Mouse (Mus musculus): ENCODE measurements around the gene Rbpjl. TPM values are rescaled to one million over a fixed set of nuclear protein-coding genes. Genes with fewer than 3 reads are reported as not detected.

Rbpjl gene
- polyA plus RNA-seq, 1 experiment from 2014 or later, result 0.49 TPM

- Histone ChIP-seq H3K27ac (ENCODE audit: low read length) (no peak overlapping the region), H3K27me3 (ENCODE audit: control insufficient read depth, insufficient read depth, low read length) (peaks cover 6% of the 10 kb centered on the region; the same call in 1 of the 2 replicates), H3K4me3 (ENCODE audit: low read length) (no peak overlapping the region), H3K36me3 (ENCODE audit: control insufficient read depth, insufficient read depth) (peaks cover 26% of the 10 kb centered on the region), H3K9me3 (replicated peaks; ENCODE audit: control insufficient read depth, low read length) (no peaks in the 10 kb centered on the region), H3K4me2 (ENCODE audit: low read depth, low read length) (no peak overlapping the region), H3K9ac (ENCODE audit: low read length) (no peak overlapping the region), H3K4me1 (ENCODE audit: control insufficient read depth, insufficient read depth, low read length) (peaks cover 23% of the 10 kb centered on the region)
- WGBS, result 15% methylated on average over 7 of the region's 7 CpGs
- ATAC-seq (replicated peaks; ENCODE audit: extremely low read depth, insufficient read depth, low FRiP score), result no peak
Measured at GRCm38 (mm10) chr2:164430697-164431096, 27.8 kb downstream of the Rbpjl start.

DNA sequence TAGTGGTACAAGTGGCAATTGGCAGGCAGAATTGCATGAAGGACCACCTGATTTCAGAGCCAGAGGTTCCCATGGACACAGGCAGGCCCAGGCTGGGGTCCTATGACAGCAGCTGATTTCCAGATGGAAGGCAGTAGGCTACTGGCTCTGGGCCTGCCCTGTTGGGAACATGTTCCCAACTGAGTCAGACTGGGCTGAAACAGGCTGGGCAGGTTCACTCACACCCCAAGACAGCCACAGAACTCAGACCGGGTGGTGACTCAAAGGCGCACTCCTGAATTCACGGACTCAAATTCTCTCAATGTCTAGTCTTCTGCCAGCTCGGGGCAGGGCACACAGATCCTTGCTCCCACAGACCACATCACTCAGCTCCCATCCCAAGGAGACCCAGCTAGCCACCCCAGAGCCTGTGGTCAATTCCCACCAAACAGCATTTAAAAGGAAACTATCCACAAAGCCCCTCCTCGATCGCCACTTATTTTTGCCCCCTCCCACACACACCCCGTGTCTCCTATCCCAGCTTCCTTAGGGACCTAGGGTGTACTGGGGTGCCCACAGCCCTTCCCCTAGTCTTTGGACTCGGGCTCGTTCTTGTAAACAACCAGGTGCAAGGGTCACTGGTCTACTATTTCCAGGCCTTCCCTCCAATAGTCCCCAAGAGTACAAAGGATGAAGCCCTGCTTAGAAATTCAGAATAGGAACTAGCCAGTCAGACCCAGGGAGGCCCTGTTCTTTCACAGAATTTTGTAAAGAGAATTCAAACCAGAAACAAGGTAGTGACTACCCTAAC lies 28.9 kb downstream of the Rbpjl start:
- peak overlapping the region; percentile 25 for H3K9ac ChIP-seq (ENCODE audit: low read length)
- H3K9me3 ChIP-seq (replicated peaks; ENCODE audit: control insufficient read depth, low read length), result no peaks in the 10 kb centered on the region
- peaks cover 18% of the 10 kb centered on the region for H3K36me3 ChIP-seq (ENCODE audit: control insufficient read depth, insufficient read depth)
- peaks cover 35% of the 10 kb centered on the region for H3K4me1 ChIP-seq (ENCODE audit: control insufficient read depth, insufficient read depth, low read length)
- no peak overlapping the region for H3K4me3 ChIP-seq (ENCODE audit: low read length)
- peaks cover 3% of the 10 kb centered on the region; the same call in 1 of the 2 replicates for H3K27me3 ChIP-seq (ENCODE audit: control insufficient read depth, insufficient read depth, low read length)
- ATAC-seq (replicated peaks; ENCODE audit: extremely low read depth, insufficient read depth, low FRiP score), result no peak
- no peak overlapping the region for H3K4me2 ChIP-seq (ENCODE audit: low read depth, low read length)
- H3K27ac ChIP-seq (ENCODE audit: low read length), result peak overlapping the region; percentile 63; the same call in 1 of the 2 replicates
- 69% methylated on average over 9 of the region's 9 CpGs for WGBS

GRCm38 (mm10) chr2:164432541-164433191 lies 29.7 kb downstream of the Rbpjl start:
- H3K27ac ChIP-seq (ENCODE audit: low read length), result peak overlapping the region; percentile 63
- 21% methylated on average over 22 of the region's 22 CpGs for WGBS
- peak overlapping the region; percentile 53 for H3K4me2 ChIP-seq (ENCODE audit: low read depth, low read length)
- H3K9me3 ChIP-seq (replicated peaks; ENCODE audit: control insufficient read depth, low read length), result no peaks in the 10 kb centered on the region
- ATAC-seq (replicated peaks; ENCODE audit: extremely low read depth, insufficient read depth, low FRiP score), result peak; percentile 49
- peaks cover 38% of the 10 kb centered on the region for H3K4me1 ChIP-seq (ENCODE audit: control insufficient read depth, insufficient read depth, low read length)
- peaks cover 12% of the 10 kb centered on the region for H3K36me3 ChIP-seq (ENCODE audit: control insufficient read depth, insufficient read depth)
- H3K9ac ChIP-seq (ENCODE audit: low read length), result peak overlapping the region; percentile 57
- H3K4me3 ChIP-seq (ENCODE audit: low read length), result peak overlapping the region; percentile 17; the same call in 1 of the 2 replicates
- peaks cover 3% of the 10 kb centered on the region; the same call in 1 of the 2 replicates for H3K27me3 ChIP-seq (ENCODE audit: control insufficient read depth, insufficient read depth, low read length)

- H3K4me1 ChIP-seq (ENCODE audit: control insufficient read depth, insufficient read depth, low read length), result peaks cover 38% of the 10 kb centered on the region
- no peak for ATAC-seq (replicated peaks; ENCODE audit: extremely low read depth, insufficient read depth, low FRiP score)
- no peaks in the 10 kb centered on the region for H3K9me3 ChIP-seq (replicated peaks; ENCODE audit: control insufficient read depth, low read length)
- peak overlapping the region; percentile 63 for H3K27ac ChIP-seq (ENCODE audit: low read length)
- WGBS, result 69% methylated on average over 9 of the region's 9 CpGs
- H3K4me2 ChIP-seq (ENCODE audit: low read depth, low read length), result peak overlapping the region; percentile 53; the same call in 1 of the 2 replicates
- H3K36me3 ChIP-seq (ENCODE audit: control insufficient read depth, insufficient read depth), result peaks cover 9% of the 10 kb centered on the region
- H3K27me3 ChIP-seq (ENCODE audit: control insufficient read depth, insufficient read depth, low read length), result peaks cover under 1% of the 10 kb centered on the region; the same call in 1 of the 2 replicates
- H3K4me3 ChIP-seq (ENCODE audit: low read length), result no peak overlapping the region
- H3K9ac ChIP-seq (ENCODE audit: low read length), result peak overlapping the region; percentile 25; the same call in 1 of the 2 replicates
Measured at GRCm38 (mm10) chr2:164433278-164433895, 30.4 kb downstream of the Rbpjl start.

DNA sequence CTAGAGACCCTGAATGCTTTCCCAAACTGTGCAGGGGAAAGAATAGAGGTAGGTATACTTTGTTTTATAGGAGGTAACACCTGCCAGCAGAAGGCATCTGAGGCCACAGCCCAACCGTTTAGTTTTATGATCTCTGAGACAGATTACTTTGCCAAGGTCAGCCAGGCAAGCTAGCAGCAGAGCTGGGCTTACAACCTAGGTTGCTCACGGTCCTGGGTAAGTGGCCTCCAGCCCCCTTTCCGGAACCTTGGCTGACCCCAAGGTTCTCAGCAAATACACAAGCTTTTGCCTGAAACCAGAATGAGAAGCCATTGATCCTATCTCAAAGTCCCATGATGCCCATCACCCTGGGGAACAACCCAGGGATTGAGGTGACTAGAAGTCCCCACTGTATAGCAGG lies 31.7 kb downstream of the Rbpjl start:
- Histone ChIP-seq H3K4me1 (ENCODE audit: control insufficient read depth, insufficient read depth, low read length) (peaks cover 40% of the 10 kb centered on the region), H3K4me3 (ENCODE audit: low read length) (no peak overlapping the region), H3K9ac (ENCODE audit: low read length) (no peak overlapping the region), H3K27me3 (ENCODE audit: control insufficient read depth, insufficient read depth, low read length) (no peaks in the 10 kb centered on the region; the same call in 1 of the 2 replicates), H3K27ac (ENCODE audit: low read length) (no peak overlapping the region), H3K36me3 (ENCODE audit: control insufficient read depth, insufficient read depth) (no peaks in the 10 kb centered on the region), H3K9me3 (replicated peaks; ENCODE audit: control insufficient read depth, low read length) (no peaks in the 10 kb centered on the region), H3K4me2 (ENCODE audit: low read depth, low read length) (no peak overlapping the region)
- WGBS, result 64% methylated on average over 3 of the region's 3 CpGs
- no peak for ATAC-seq (replicated peaks; ENCODE audit: extremely low read depth, insufficient read depth, low FRiP score)

DNA sequence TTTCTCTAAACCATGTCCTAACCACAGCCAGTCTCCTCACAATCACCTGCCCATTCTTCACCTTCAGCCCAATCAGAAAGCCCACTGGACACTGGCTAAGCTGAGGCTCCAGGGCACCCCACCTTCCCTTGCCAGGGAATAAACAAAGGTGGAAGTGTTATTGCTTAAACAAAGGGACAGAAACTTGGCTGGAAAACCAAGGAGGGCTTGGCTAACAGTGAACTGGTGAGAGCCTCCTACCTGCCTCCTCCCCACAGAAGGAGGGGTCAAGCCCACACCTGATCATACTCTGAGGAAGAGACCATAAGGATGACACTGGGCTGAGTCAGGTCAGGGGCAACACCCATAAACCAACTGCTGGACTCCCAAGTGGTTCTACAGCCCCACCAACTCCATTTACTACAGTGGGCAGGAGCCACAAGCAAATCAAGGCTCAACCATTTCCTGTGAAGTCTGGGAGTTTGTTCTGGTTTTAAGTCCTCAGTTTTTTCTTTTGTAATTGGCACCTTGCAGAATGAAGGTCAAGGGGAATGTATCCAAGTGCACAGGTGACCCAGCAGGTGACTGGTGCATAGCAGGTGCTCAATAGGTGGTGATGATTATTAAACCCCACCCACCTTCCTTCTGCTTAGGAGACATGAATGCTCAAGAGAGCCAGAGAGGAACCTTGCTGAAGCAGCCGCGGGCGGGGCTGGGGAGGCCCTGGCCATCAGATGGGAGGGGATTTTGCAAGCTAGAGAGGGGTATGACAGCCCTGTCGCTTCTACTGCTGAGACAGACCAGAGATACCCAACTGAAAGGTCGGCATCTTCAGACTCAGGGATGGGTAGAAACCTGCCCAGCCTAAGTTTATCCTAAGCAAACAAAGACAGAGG lies 32.5 kb downstream of the Rbpjl start:
- no peak overlapping the region for H3K4me2 ChIP-seq (ENCODE audit: low read depth, low read length)
- WGBS, result 33% methylated on average over 5 of the region's 5 CpGs
- H3K9ac ChIP-seq (ENCODE audit: low read length), result no peak overlapping the region

GRCm38 (mm10) chr2:164436215-164436913 lies 33.4 kb downstream of the Rbpjl start:
- Histone ChIP-seq H3K4me3 (ENCODE audit: low read length) (no peak overlapping the region), H3K9me3 (replicated peaks; ENCODE audit: control insufficient read depth, low read length) (no peaks in the 10 kb centered on the region), H3K27me3 (ENCODE audit: control insufficient read depth, insufficient read depth, low read length) (no peaks in the 10 kb centered on the region; the same call in 1 of the 2 replicates), H3K4me1 (ENCODE audit: control insufficient read depth, insufficient read depth, low read length) (peaks cover 41% of the 10 kb centered on the region), H3K36me3 (ENCODE audit: control insufficient read depth, insufficient read depth) (no peaks in the 10 kb centered on the region), H3K9ac (ENCODE audit: low read length) (0 out of 2 replicates have a peak overlapping the region, but pooled peaks have one; percentile 18), H3K27ac (ENCODE audit: low read length) (peak overlapping the region; percentile 33), H3K4me2 (ENCODE audit: low read depth, low read length) (no peak overlapping the region)
- no peak for ATAC-seq (replicated peaks; ENCODE audit: extremely low read depth, insufficient read depth, low FRiP score)
- 30% methylated on average over 8 of the region's 8 CpGs for WGBS

More for the DNA sequence above, 32.5 kb downstream of the Rbpjl start:
- no peak for ATAC-seq (replicated peaks; ENCODE audit: extremely low read depth, insufficient read depth, low FRiP score)
- no peaks in the 10 kb centered on the region for H3K9me3 ChIP-seq (replicated peaks; ENCODE audit: control insufficient read depth, low read length)
- no peak overlapping the region for H3K27ac ChIP-seq (ENCODE audit: low read length)
- H3K4me3 ChIP-seq (ENCODE audit: low read length), result no peak overlapping the region
- peaks cover 40% of the 10 kb centered on the region for H3K4me1 ChIP-seq (ENCODE audit: control insufficient read depth, insufficient read depth, low read length)
- no peaks in the 10 kb centered on the region; the same call in 1 of the 2 replicates for H3K27me3 ChIP-seq (ENCODE audit: control insufficient read depth, insufficient read depth, low read length)
- no peaks in the 10 kb centered on the region for H3K36me3 ChIP-seq (ENCODE audit: control insufficient read depth, insufficient read depth)

DNA sequence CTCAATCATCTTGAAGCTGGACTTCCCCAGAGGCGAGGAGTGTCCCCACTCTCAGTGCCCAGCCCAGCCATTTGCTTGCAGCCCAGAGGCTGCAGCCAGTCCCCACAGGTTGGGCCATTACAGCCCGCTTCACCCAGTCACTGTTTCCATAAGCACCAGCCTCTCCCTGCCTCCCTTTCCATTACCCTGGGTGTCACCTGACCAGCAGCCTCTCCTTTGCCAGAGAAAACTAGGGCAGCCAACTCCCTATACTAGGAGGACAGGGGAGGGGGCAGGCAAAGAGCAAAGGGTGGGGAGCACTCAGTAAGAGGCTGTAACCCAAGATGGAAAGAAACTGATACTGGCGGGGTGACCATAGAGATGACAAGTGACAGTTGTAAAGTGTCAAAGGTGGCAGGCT lies 34.0 kb downstream of the Rbpjl start:
- ATAC-seq (replicated peaks; ENCODE audit: extremely low read depth, insufficient read depth, low FRiP score), result no peak
- 51% methylated on average over 3 of the region's 3 CpGs for WGBS
- Histone ChIP-seq H3K9ac (ENCODE audit: low read length) (0 out of 2 replicates have a peak overlapping the region, but pooled peaks have one; percentile 18), H3K27ac (ENCODE audit: low read length) (peak overlapping the region; percentile 33), H3K4me1 (ENCODE audit: control insufficient read depth, insufficient read depth, low read length) (peaks cover 41% of the 10 kb centered on the region), H3K9me3 (replicated peaks; ENCODE audit: control insufficient read depth, low read length) (no peaks in the 10 kb centered on the region), H3K4me3 (ENCODE audit: low read length) (no peak overlapping the region), H3K4me2 (ENCODE audit: low read depth, low read length) (no peak overlapping the region), H3K36me3 (ENCODE audit: control insufficient read depth, insufficient read depth) (no peaks in the 10 kb centered on the region), H3K27me3 (ENCODE audit: control insufficient read depth, insufficient read depth, low read length) (no peaks in the 10 kb centered on the region; the same call in 1 of the 2 replicates)
